Mouse (Mus musculus) macrophage (primary cell): ENCODE results near the gene Alpk3. TPM values are rescaled to one million over a fixed set of nuclear protein-coding genes. Genes with fewer than 3 reads are reported as not detected.

Source experiments
- H3K27ac ChIP-seq: fragments of 350-480 bp; formaldehyde crosslinking; 2 replicates; pipeline ENCODE4 v1.9.0; 2021
- H3K36me3 ChIP-seq: fragments of 350-480 bp; formaldehyde crosslinking; 2 replicates; pipeline ENCODE4 v1.9.0; 2021; ENCODE audit errors: inconsistent target
- H3K4me3 ChIP-seq: fragments of 350-480 bp; formaldehyde crosslinking; 2 replicates; pipeline ENCODE4 v1.9.0; 2021; ENCODE audit errors: inconsistent target
- H3K79me2 ChIP-seq: fragments of 350-480 bp; formaldehyde crosslinking; 2 replicates; pipeline ENCODE4 v1.9.0; 2021; ENCODE audit errors: inconsistent target
- WGBS: methylation state at CpG from one replicate; pipeline ENCODE4 v1.1.7; 2026; ENCODE audit warnings: inconsistent platforms; ENCODE audit not compliant: missing documents; 5-methylcytosine and 5-hydroxymethylcytosine counted together
- polyA plus RNA-seq: library from polyadenylated mRNA; stranded (reverse); fragments of 250-400 nt; gene quantifications from 3 replicates; pipeline ENCODE4 v1.2.4, GENCODE M21; 2018; ENCODE audit warnings: inconsistent platforms
- total RNA-seq, 78 experiments: library from RNA; depleted of rRNA; stranded (reverse); fragments of 250-400 nt; gene quantifications; 1 replicate in 9 of 78; 2 replicates in 24 of 78; 3 replicates in 43 of 78; 4 replicates in 2 of 78; pipeline ENCODE4 v1.2.4; 2018; ENCODE audit warnings: inconsistent platforms in 56 of 78

Gene Alpk3
- 1 to 10 TPM in 1 of 26 experiments, under 1 TPM in 23, not detected in 2; 0.11 to 1.1 (median 0.32) TPM for total RNA-seq (2018; cell fraction: chromatin; rRNA removed)
- under 1 TPM; 0.03 to 0.37 (median 0.06) TPM for total RNA-seq (2018; cell fraction: cytosol; rRNA removed)
- total RNA-seq (2018; cell fraction: nucleus; rRNA removed) = under 1 TPM in 23 of 26 experiments, not detected in 3; 0.05 to 0.42 (median 0.15) TPM
- polyA plus RNA-seq = 0.03 to 0.06 TPM in 2 of 3 replicates, not detected in the other

DNA sequence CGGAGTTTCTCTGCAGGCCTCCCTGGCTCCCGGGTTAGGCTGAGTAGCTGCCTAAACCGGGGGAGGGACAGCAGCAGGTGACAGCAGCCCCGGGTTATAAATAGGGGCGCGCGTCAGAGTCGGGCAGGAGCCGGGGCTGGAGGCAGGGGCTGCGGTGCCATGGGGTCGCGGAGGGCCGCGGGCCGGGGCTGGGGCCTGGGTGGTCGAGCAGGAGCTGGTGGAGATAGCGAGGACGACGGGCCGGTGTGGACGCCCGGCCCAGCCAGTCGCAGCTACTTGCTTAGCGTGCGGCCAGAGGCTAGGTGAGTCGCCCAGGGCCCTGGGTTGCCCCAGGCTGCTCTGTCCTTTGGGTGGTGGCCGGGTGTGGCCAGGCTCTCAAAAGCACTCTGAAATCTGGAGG, at the start of gene Alpk3:
TSS of gene Alpk3 (plus strand) at position 130 of the 400 bp plus-strand sequence.
- H3K4me3 ChIP-seq = no peak within 1 kb of the TSS
- 83% methylated on average over 26 of the region's 27 CpGs for WGBS
- H3K79me2 ChIP-seq = no peaks in the 10 kb centered on the region
- no peak within 1 kb of the TSS for H3K27ac ChIP-seq
- no peaks in the 10 kb centered on the region for H3K36me3 ChIP-seq

DNA sequence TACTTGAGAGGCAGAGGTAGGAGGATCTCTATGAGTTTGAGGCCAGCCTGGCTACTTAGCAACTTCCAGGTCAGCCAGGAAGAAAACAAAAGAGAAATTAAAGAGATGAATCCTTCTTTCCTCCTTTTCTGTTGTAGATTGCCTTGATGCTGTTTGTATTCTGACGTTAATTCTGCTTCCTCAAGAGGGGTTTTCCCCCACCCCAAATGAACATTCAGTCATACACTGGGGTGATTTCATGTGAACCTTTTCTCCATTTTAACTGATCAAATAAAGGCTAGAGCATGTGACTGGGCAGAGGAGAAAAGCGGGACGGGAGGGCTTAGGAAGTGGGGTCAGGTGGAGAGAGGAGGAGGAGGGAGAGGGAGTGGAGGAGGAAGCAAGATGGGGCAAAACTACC, 49.1 kb upstream of the Alpk3 start:
- peaks cover 100% of the 10 kb centered on the region for H3K79me2 ChIP-seq
- H3K36me3 ChIP-seq = peaks cover 18% of the 10 kb centered on the region
- WGBS = 78% methylated on average over 3 of the region's 3 CpGs
- no peak overlapping the region for H3K4me3 ChIP-seq
- H3K27ac ChIP-seq = no peak overlapping the region

DNA sequence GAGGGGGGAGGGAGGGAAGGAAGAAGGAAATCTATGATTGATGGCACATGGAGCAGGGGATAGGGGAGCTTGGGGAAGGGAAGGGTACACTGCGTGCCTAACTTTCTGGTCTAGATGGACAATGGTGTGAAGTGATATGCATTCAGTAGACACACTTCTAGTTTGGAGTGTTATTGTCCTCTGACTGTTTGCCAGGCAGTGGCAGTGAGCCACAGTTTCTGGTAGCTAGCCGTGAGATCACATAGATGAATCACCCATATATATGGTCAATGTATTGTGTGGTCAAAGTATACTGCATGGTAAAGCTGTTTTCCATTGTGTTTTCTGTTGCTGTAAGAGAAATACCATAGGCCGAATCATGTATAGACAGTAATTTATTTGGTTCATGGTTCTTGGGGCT, 45.8 kb upstream of the Alpk3 start:
- WGBS = 100% methylated on average over 3 of the region's 3 CpGs
- no peak overlapping the region for H3K27ac ChIP-seq
- H3K79me2 ChIP-seq = peaks cover 100% of the 10 kb centered on the region
- H3K4me3 ChIP-seq = no peak overlapping the region
- H3K36me3 ChIP-seq = peaks cover 18% of the 10 kb centered on the region

DNA sequence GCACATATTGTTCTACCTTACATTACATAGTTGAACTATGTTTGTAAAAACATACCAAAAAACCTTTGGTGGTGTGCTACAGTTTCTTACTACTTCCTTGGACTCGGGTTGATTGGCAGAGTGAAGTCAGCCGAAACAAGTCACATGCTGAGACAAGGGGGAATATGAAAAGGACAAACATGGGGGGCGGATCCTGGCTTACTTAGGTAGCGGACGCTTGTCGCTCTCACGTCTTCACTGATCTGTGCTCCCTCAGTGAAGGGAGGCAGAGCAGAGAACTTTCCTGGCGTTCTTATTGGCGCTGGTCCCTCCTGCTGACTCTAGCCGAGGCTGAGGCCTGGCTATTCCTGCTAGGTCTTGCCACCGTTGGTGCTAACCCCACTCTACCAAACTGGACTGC, 37.1 kb upstream of the Alpk3 start:
- Histone ChIP-seq H3K36me3 (peaks cover 27% of the 10 kb centered on the region), H3K79me2 (peaks cover 64% of the 10 kb centered on the region), H3K4me3 (no peak overlapping the region), H3K27ac (no peak overlapping the region)
- WGBS = 90% methylated on average over 11 of the region's 11 CpGs

GRCm38 (mm10) chr7:81022731-81023130, 34.7 kb upstream of the Alpk3 start:
- peaks cover 48% of the 10 kb centered on the region for H3K36me3 ChIP-seq
- H3K27ac ChIP-seq = no peak overlapping the region

GRCm38 (mm10) chr7:81024118-81024517, 33.3 kb upstream of the Alpk3 start:
- no peak overlapping the region for H3K4me3 ChIP-seq
- WGBS = 87% methylated on average over 5 of the region's 5 CpGs
- peaks cover 42% of the 10 kb centered on the region for H3K79me2 ChIP-seq
- no peak overlapping the region for H3K27ac ChIP-seq
- peaks cover 62% of the 10 kb centered on the region for H3K36me3 ChIP-seq

More at GRCm38 (mm10) chr7:81022731-81023130, 34.7 kb upstream of the Alpk3 start:
- H3K4me3 ChIP-seq = no peak overlapping the region
- peaks cover 53% of the 10 kb centered on the region for H3K79me2 ChIP-seq

- Histone ChIP-seq H3K79me2 (peaks cover 36% of the 10 kb centered on the region), H3K36me3 (peaks cover 67% of the 10 kb centered on the region), H3K27ac (no peak overlapping the region), H3K4me3 (no peak overlapping the region)
- 95% methylated on average over 9 of the region's 9 CpGs for WGBS
Measured at GRCm38 (mm10) chr7:81024651-81025050, 32.7 kb upstream of the Alpk3 start.

GRCm38 (mm10) chr7:81025751-81026150, 31.6 kb upstream of the Alpk3 start:
- Histone ChIP-seq H3K79me2 (peaks cover 27% of the 10 kb centered on the region; the same call in 1 of the 2 replicates), H3K27ac (no peak overlapping the region), H3K36me3 (peaks cover 78% of the 10 kb centered on the region), H3K4me3 (no peak overlapping the region)
- WGBS = 93% methylated on average over 2 of the region's 2 CpGs

DNA sequence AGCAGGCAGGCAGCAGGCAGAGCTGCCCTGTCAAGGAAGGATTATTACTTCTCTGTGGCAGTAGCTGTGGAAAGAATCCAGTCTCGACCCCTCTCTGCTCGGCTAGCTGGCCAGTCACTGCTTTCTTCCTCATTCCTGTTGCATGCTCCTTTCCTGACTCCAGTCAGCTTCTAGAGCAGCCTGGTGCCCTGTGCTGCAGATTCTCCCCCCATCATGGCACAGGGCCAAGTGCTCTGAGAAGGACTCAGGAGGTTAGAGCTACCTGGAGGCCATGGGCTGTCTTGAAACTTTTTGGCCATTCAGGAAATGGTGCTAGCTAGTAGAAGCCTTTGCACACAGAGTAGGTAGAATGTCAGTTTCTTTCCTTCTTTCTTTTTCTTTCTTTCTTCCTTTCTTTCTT, 17.7 kb upstream of the Alpk3 start:
- no peak overlapping the region for H3K27ac ChIP-seq
- H3K4me3 ChIP-seq = no peak overlapping the region
- no peaks in the 10 kb centered on the region for H3K79me2 ChIP-seq
- H3K36me3 ChIP-seq = peaks cover 61% of the 10 kb centered on the region
- 79% methylated on average over 2 of the region's 2 CpGs for WGBS

- H3K36me3 ChIP-seq = peaks cover 37% of the 10 kb centered on the region
- no peaks in the 10 kb centered on the region for H3K79me2 ChIP-seq
- no peak overlapping the region for H3K27ac ChIP-seq
- H3K4me3 ChIP-seq = no peak overlapping the region
- WGBS = 92% methylated on average over 5 of the region's 5 CpGs
Measured at GRCm38 (mm10) chr7:81043023-81043620, 14.3 kb upstream of the Alpk3 start.

GRCm38 (mm10) chr7:81047847-81048246, 9.6 kb upstream of the Alpk3 start:
- H3K4me3 ChIP-seq = no peak overlapping the region
- H3K36me3 ChIP-seq = no peaks in the 10 kb centered on the region
- WGBS = 93% methylated on average over 3 of the region's 3 CpGs
- no peaks in the 10 kb centered on the region for H3K79me2 ChIP-seq
- H3K27ac ChIP-seq = no peak overlapping the region

DNA sequence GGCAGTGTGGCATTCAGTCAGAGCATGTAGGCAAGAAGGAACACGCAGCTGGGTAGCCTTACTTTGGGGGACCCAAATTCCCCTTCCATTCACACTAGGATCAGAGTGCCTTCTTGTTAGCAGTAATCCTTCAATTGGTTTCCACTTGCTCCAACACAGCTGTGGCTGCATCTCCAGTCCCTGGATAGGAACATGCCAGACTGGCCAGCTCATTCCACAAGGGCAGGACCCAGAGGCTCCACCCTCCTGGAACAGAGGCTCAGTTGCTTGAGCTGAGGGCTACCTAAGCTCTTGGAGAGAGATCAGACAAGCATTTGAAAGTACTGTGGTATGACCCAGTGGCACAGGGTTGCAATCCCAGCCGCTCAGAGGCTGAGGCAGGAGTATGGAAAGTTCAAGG, 8.9 kb upstream of the Alpk3 start:
- Histone ChIP-seq H3K27ac (no peak overlapping the region), H3K79me2 (no peaks in the 10 kb centered on the region), H3K4me3 (no peak overlapping the region), H3K36me3 (no peaks in the 10 kb centered on the region)
- 100% methylated on average over 2 of the region's 2 CpGs for WGBS

DNA sequence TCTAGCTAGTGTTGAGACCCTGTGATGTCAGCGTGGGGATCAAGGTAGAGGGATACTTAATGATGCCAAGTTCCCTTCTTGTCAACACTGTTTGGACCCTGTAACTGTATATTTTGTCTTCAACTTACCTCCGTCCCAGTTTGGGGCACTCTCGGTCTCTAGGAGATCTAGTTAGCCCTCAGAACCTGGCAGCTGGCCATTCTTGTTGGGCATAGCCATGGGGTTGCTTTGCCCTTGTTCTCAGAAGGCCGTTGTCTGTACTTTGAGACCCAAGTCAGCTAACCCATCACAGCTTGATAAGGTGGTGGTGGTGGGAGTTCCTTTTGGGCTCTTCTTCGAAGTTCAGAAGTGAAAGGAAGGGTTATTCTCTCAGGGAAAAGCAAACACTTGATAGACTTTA, 7.4 kb upstream of the Alpk3 start:
- no peaks in the 10 kb centered on the region for H3K79me2 ChIP-seq
- WGBS = 81% methylated on average over 5 of the region's 5 CpGs
- no peak overlapping the region for H3K27ac ChIP-seq
- no peaks in the 10 kb centered on the region for H3K36me3 ChIP-seq
- H3K4me3 ChIP-seq = no peak overlapping the region

DNA sequence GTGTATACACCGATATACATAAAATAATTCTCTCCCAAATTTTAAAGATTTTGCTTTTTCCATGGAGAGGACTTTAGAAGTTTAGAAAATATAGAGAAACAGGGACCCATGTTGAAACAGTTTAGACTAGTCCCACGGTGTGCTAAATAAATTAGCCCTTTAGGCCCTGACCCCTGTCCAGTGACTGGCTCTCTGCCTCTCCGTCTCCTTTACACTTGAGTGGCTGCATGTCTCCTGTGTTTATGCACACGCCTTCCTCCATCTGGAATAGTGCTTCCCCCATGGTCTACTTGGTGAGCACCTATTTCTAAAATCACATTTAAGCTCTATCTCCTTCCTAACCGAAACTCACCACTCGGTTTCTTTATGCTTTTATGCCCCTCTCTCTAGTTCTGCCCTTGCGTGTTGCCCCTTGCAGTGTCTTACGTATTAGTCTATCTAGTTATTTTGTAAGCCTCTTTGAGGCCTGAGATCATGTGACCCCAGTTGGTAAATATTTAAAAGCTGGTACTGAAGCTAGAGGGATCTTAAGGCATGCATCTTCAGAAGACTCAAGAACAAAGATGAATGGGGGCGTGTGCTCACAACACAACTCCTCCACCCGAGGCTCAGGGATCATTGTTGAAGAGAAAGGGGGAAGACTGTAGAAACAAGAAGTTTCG, 1.6 kb upstream of the Alpk3 start:
- H3K27ac ChIP-seq = no peak overlapping the region
- H3K79me2 ChIP-seq = no peaks in the 10 kb centered on the region
- no peak overlapping the region for H3K4me3 ChIP-seq
- no peaks in the 10 kb centered on the region for H3K36me3 ChIP-seq
- 89% methylated on average over 11 of the region's 11 CpGs for WGBS

DNA sequence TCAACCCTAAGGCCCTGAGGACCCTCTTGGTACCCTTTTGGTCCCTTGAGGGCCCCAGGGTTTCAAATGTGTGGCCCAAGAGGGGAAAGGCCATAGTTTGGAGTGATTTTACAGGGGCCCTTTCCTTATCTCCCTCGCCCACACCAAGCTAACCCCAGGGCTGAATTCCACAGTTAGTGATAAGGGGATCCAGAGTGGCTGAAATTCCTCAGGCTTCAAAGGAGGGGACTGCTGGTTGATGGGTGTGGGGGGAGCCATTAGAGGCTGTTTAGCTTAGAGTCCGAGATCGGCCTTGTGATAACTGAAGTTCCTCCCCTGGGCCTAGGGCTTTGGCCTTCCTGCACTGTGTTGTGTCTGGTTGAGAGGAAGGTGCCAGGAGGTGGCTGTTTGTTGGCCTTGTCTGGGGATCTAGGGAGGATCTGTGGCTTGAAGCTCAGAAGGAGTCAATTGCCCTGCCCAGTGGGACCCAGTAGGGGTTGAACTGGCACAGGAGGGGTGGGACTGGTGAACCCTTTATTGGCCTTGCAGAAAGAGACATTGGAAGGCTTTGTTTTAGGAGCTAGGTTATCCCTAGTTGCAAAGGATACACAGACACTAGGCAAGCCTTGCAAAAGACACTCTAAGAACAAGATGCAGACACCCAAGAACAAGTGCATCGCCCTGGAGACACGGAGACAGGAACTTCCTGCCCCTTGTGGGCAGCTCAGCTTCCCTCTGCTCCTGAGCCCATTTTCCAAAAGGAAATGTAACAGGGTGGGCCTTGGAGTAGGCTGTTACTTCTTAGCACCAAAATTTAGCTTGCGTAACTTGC, 706 bp downstream of the Alpk3 start:
- 57% methylated on average over 4 of the region's 6 CpGs for whole genome bisulfite sequencing
- H3K4me3 ChIP-seq = no peak overlapping the region
- no peaks in the 10 kb centered on the region for H3K79me2 ChIP-seq
- H3K27ac ChIP-seq = no peak overlapping the region
- no peaks in the 10 kb centered on the region for H3K36me3 ChIP-seq
